Mouse (Mus musculus): ENCODE results near the gene Bicc1. TPM values are rescaled to one million over a fixed set of nuclear protein-coding genes. Genes with fewer than 3 reads are reported as not detected.

Bicc1 gene
- polyA plus RNA-seq (2014; fragmentation: Illumina TruSeq; extraction: RNeasy Lipid Tissue Mini Kit (QIAGEN cat#74804); ENCODE audit: low read depth, low replicate concordance) = 11.1 TPM

DNA sequence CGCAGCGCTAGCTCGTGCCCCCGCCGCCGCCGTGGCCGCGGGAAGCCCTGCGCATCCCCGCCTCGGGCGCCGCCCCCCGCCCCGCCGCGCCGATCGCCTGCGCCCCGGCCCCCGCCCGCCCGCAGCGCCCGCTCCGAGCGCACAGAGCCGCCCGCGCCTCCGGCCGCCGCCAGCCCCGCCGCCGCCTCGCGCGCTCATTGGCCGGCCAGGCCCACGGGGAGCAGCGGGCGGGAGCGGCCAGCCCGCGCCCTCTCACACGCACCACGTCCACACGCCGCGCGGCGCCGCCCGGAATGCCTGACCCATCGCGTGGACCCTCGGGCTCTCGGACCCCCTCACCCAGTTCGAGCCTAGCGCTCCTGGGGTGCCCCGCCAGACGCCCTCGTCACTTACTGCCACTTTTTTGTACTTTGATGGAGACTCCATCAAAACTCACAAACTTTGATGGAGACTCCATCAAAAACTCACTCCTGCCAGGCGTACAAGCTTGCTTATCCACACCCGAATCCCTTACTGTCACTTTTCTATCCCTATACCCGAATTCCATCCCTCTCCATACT lies at the start of gene Bicc1:
Gene Bicc1, minus strand, starts transcription at position 25 of the 560 bp plus-strand sequence.

Other genes starting within 250 kb of the Bicc1 start
- gene Tfam, start 78.6 kb upstream of the Bicc1 start, polyA plus RNA-seq (2014; fragmentation: Illumina TruSeq; extraction: RNeasy Lipid Tissue Mini Kit (QIAGEN cat#74804); ENCODE audit: low read depth, low replicate concordance) = 184 TPM
- gene Ube2d1, start 125.6 kb upstream of the Bicc1 start, polyA plus RNA-seq (2014; fragmentation: Illumina TruSeq; extraction: RNeasy Lipid Tissue Mini Kit (QIAGEN cat#74804); ENCODE audit: low read depth, low replicate concordance) = 81.8 TPM
- 35.6 TPM for gene Cisd1, start 185.3 kb upstream of the Bicc1 start, polyA plus RNA-seq (2014; fragmentation: Illumina TruSeq; extraction: RNeasy Lipid Tissue Mini Kit (QIAGEN cat#74804); ENCODE audit: low read depth, low replicate concordance)
- gene Ipmk, start 188.1 kb upstream of the Bicc1 start, polyA plus RNA-seq (2014; fragmentation: Illumina TruSeq; extraction: RNeasy Lipid Tissue Mini Kit (QIAGEN cat#74804); ENCODE audit: low read depth, low replicate concordance) = 207 TPM